12 mouse cellular contexts compared by ENCODE assay signal in genomic region chr5:4023186-4023585, GRCm38 (mm10).
DNase-seq lines count a peak whose midpoint lies in the region; ATAC-seq and TF ChIP-seq lines count a peak whose summit lies in the region.
"Had no signal": no experiment of that assay in that cellular context is flagged by ENCODE, and none has a peak within 500 bp of the region (broad histone marks: within the 10 kb centered on the region; RNA-seq: fewer than 3 reads in every experiment).

No protein-coding gene starts in this region.

- H3K9ac ChIP-seq in midbrain, embryonic 11.5 days (ENCODE audit: low read length), result no peak overlapping the region
- no peak overlapping the region for H3K9ac ChIP-seq in midbrain, embryonic 14.5 days (replicated peaks; ENCODE audit: low read length)
- H3K9ac ChIP-seq in kidney, embryonic 16.5 days (replicated peaks; ENCODE audit: low read length), result 0 out of 2 replicates have a peak overlapping the region, but pooled peaks have one; percentile 22
- no peak overlapping the region for H3K9ac ChIP-seq in hindbrain, embryonic 14.5 days
- H3K9ac ChIP-seq: embryonic facial prominence, embryonic 13.5 days; hindbrain, embryonic 12.5 days had no signal

- intact Hi-C loops in gastrocnemius, adult 2 months (cut with DNase I), result no loop called here

- H3K4me1 ChIP-seq in midbrain, embryonic 11.5 days (ENCODE audit: control insufficient read depth, insufficient read depth, low read length), result no peaks in the 10 kb centered on the region
- no peaks in the 10 kb centered on the region for H3K4me1 ChIP-seq in midbrain, embryonic 14.5 days (ENCODE audit: control insufficient read depth, insufficient read depth, low read length)
- peaks cover 11% of the 10 kb centered on the region for H3K4me1 ChIP-seq in kidney, embryonic 16.5 days (ENCODE audit: insufficient read depth, low read length)
- H3K4me1 ChIP-seq in thymus, adult 2 months (replicated peaks; ENCODE audit: control insufficient read depth, insufficient read depth, low read length), result no peaks in the 10 kb centered on the region
- no peaks in the 10 kb centered on the region for H3K4me1 ChIP-seq in hindbrain, embryonic 14.5 days (replicated peaks; ENCODE audit: control insufficient read depth, insufficient read depth, low read length)
- H3K4me1 ChIP-seq: hindbrain, embryonic 12.5 days; midbrain, embryonic 10.5 days had no signal

- peak overlapping the region; percentile 67 for H3K4me3 ChIP-seq in gastrocnemius, adult 2 months
- no peak overlapping the region for H3K4me3 ChIP-seq in midbrain, embryonic 11.5 days (ENCODE audit: low read depth, low read length)
- H3K4me3 ChIP-seq in midbrain, embryonic 14.5 days (replicated peaks; ENCODE audit: low read depth, low read length), result no peak overlapping the region
- no peak overlapping the region for H3K4me3 ChIP-seq in kidney, embryonic 16.5 days (ENCODE audit: low read length)
- H3K4me3 ChIP-seq in thymus, adult 2 months (ENCODE audit: control insufficient read depth, insufficient read depth, low read length), result no peak overlapping the region
- no peak overlapping the region for H3K4me3 ChIP-seq in hindbrain, embryonic 14.5 days (replicated peaks; ENCODE audit: low read length)
- H3K4me3 ChIP-seq: embryonic facial prominence, embryonic 13.5 days; hindbrain, embryonic 12.5 days; midbrain, embryonic 10.5 days had no signal

- H3K4me2 ChIP-seq in midbrain, embryonic 11.5 days, result no peak overlapping the region
- H3K4me2 ChIP-seq in midbrain, embryonic 14.5 days (ENCODE audit: low read length), result no peak overlapping the region
- H3K4me2 ChIP-seq in kidney, embryonic 16.5 days (replicated peaks; ENCODE audit: low read depth, low read length), result peak overlapping the region; percentile 35
- no peak overlapping the region for H3K4me2 ChIP-seq in hindbrain, embryonic 14.5 days (replicated peaks)
- H3K4me2 ChIP-seq: hindbrain, embryonic 12.5 days had no signal

- TF ChIP-seq POLR2A in thymus, adult 2 months (IDR thresholded peaks at IDR 0.05; ENCODE audit: control insufficient read depth, extremely low read depth, insufficient read depth, low read length, poor library complexity), result no peak

- DNase-seq in gastrocnemius, adult 2 months, result peak; percentile 51
- DNase-seq in gastrocnemius, postnatal 4 days (ENCODE audit: low spot score in 2 of 2), result no peak
- DNase-seq in midbrain, embryonic 11.5 days (ENCODE audit: low spot score, missing footprints), result peak; percentile 47
- DNase-seq in midbrain, embryonic 14.5 days, result no peak
- peak; percentile 16 for DNase-seq in urinary bladder, postnatal 25 days (ENCODE audit: low spot score)
- DNase-seq in thymus, adult 2 months, result no peak
- DNase-seq in hindbrain, embryonic 14.5 days (ENCODE audit: low spot score), result no peak

- no peak for TF ChIP-seq CTCF in gastrocnemius, adult 2 months (IDR thresholded peaks at IDR 0.05)
- TF ChIP-seq CTCF in thymus, adult 2 months (IDR thresholded peaks at IDR 0.05; ENCODE audit: borderline replicate concordance, control insufficient read depth, extremely low read depth, insufficient read depth, low read length, poor library complexity), result no peak

- H3K9me3 ChIP-seq in midbrain, embryonic 11.5 days (ENCODE audit: control insufficient read depth, low read length), result no peaks in the 10 kb centered on the region
- H3K9me3 ChIP-seq in midbrain, embryonic 14.5 days (ENCODE audit: control insufficient read depth, low read length), result no peaks in the 10 kb centered on the region
- H3K9me3 ChIP-seq in kidney, embryonic 16.5 days (ENCODE audit: low read length), result no peaks in the 10 kb centered on the region
- no peaks in the 10 kb centered on the region for H3K9me3 ChIP-seq in hindbrain, embryonic 14.5 days (ENCODE audit: control insufficient read depth, low read length)
- H3K9me3 ChIP-seq: embryonic facial prominence, embryonic 13.5 days; hindbrain, embryonic 12.5 days; midbrain, embryonic 10.5 days had no signal

- H3K27me3 ChIP-seq in midbrain, embryonic 11.5 days (ENCODE audit: control insufficient read depth, insufficient read depth, low read length), result no peaks in the 10 kb centered on the region
- H3K27me3 ChIP-seq in midbrain, embryonic 14.5 days (ENCODE audit: control insufficient read depth, insufficient read depth, low read length), result no peaks in the 10 kb centered on the region
- no peaks in the 10 kb centered on the region for H3K27me3 ChIP-seq in kidney, embryonic 16.5 days (ENCODE audit: insufficient read depth, low read length)
- no peaks in the 10 kb centered on the region for H3K27me3 ChIP-seq in thymus, adult 2 months (ENCODE audit: control insufficient read depth, insufficient read depth, low read length)
- H3K27me3 ChIP-seq in hindbrain, embryonic 14.5 days (ENCODE audit: control insufficient read depth, insufficient read depth, low read length), result no peaks in the 10 kb centered on the region
- H3K27me3 ChIP-seq: embryonic facial prominence, embryonic 13.5 days; hindbrain, embryonic 12.5 days had no signal

- no peaks in the 10 kb centered on the region for H3K36me3 ChIP-seq in midbrain, embryonic 11.5 days (ENCODE audit: control insufficient read depth, insufficient read depth, low read length)
- peaks cover 34% of the 10 kb centered on the region for H3K36me3 ChIP-seq in midbrain, embryonic 14.5 days (ENCODE audit: control insufficient read depth, insufficient read depth, low read length)
- H3K36me3 ChIP-seq in kidney, embryonic 16.5 days (ENCODE audit: insufficient read depth, low read length), result peaks cover 8% of the 10 kb centered on the region
- H3K36me3 ChIP-seq in thymus, adult 2 months (ENCODE audit: control insufficient read depth, insufficient read depth, low read length), result no peaks in the 10 kb centered on the region
- H3K36me3 ChIP-seq in hindbrain, embryonic 14.5 days (replicated peaks; ENCODE audit: control insufficient read depth, insufficient read depth), result peaks cover 55% of the 10 kb centered on the region

- peak overlapping the region; percentile 83 for H3K27ac ChIP-seq in gastrocnemius, adult 2 months
- H3K27ac ChIP-seq in midbrain, embryonic 11.5 days (ENCODE audit: low read depth, low read length), result no peak overlapping the region
- no peak overlapping the region for H3K27ac ChIP-seq in midbrain, embryonic 14.5 days (replicated peaks; ENCODE audit: low read depth, low read length)
- H3K27ac ChIP-seq in kidney, embryonic 16.5 days (ENCODE audit: low read length), result peak overlapping the region; percentile 63
- no peak overlapping the region for H3K27ac ChIP-seq in thymus, adult 2 months (ENCODE audit: control insufficient read depth, insufficient read depth, low read length)
- H3K27ac ChIP-seq in hindbrain, embryonic 14.5 days, result no peak overlapping the region
- H3K27ac ChIP-seq: hindbrain, embryonic 12.5 days; midbrain, embryonic 10.5 days had no signal

- 76% methylated on average over 13 of the region's 13 CpGs for WGBS in midbrain, embryonic 11.5 days
- WGBS in midbrain, embryonic 14.5 days, result 72% methylated on average over 13 of the region's 13 CpGs
- 26% methylated on average over 13 of the region's 13 CpGs for WGBS in kidney, embryonic 16.5 days
- WGBS in thymus, adult 2 months, result 93% methylated on average over 13 of the region's 13 CpGs
- WGBS in hindbrain, embryonic 14.5 days, result 81% methylated on average over 13 of the region's 13 CpGs

- no peak for ATAC-seq in midbrain, embryonic 11.5 days (ENCODE audit: low FRiP score)
- ATAC-seq in midbrain, embryonic 14.5 days (ENCODE audit: low FRiP score, low TSS enrichment), result no peak
- peak; percentile 70; the same call in 1 of the 2 replicates for ATAC-seq in kidney, embryonic 16.5 days (ENCODE audit: low FRiP score, low TSS enrichment)
- no peak for ATAC-seq in hindbrain, embryonic 14.5 days (ENCODE audit: low FRiP score)
- ATAC-seq: activated CD4-positive, CD25-positive, alpha-beta regulatory T cell, adult 4 months had no signal

Comparison
In these comparisons a context has a peak if more than half of its experiments do, and no peak if none do; other contexts are left out.
1. DNase-seq: peak in gastrocnemius, adult 2 months (single experiment), midbrain, embryonic 11.5 days (single experiment) and urinary bladder, postnatal 25 days (single experiment); none in gastrocnemius, postnatal 4 days (0 of 2), midbrain, embryonic 14.5 days (single experiment), thymus, adult 2 months (single experiment) and hindbrain, embryonic 14.5 days (single experiment).
2. H3K27ac ChIP-seq: peak in gastrocnemius, adult 2 months (single experiment) and kidney, embryonic 16.5 days (single experiment); none in midbrain, embryonic 11.5 days (single experiment), midbrain, embryonic 14.5 days (single experiment), thymus, adult 2 months (single experiment) and hindbrain, embryonic 14.5 days (single experiment).